Mouse (Mus musculus): ENCODE data around the gene Btg3. TPM values are rescaled to one million over a fixed set of nuclear protein-coding genes. Genes with fewer than 3 reads are reported as not detected.
A peak's percentile ranks its signal among the peaks of the same experiment; 100 is the strongest.

The Btg3 gene
- polyA plus RNA-seq, 1 experiment = 7.5 TPM

DNA sequence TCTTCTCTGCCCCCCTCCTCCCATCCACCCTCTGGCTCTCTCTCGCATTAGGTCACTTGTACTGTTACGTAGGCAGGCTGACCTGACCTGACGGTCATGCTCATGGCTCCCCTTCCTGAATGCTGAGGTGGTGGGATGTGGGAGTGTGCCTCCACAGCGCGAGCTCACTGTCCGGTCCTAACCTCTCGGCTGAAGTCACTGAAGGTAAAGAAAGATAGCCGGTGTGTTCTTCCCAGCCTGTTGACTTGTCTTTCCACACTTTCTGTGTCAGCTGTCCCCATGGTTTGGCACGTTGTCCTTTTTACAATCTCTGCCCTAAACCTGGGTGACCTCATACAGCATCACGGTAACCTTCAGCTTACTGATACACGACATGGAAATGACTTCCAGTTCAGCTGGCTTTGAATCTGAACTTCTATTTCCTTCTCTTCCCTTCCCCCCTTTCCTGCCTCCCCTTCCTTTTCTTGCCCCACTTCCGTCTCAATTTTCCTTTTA lies 71.3 kb downstream of the Btg3 start:
- H3K4me1 ChIP-seq (ENCODE audit: control insufficient read depth, insufficient read depth, low read length) = peaks cover 2% of the 10 kb centered on the region; the same call in 1 of the 2 replicates
- no peak for TF ChIP-seq CTCF (IDR thresholded peaks at IDR 0.05; ENCODE audit: control insufficient read depth, insufficient read depth, low read length)
- no peak for TF ChIP-seq POLR2A (IDR thresholded peaks at IDR 0.05; ENCODE audit: borderline replicate concordance, control insufficient read depth, low read depth, low read length)
- 76% methylated on average over 12 of the region's 12 CpGs for WGBS
- H3K4me3 ChIP-seq (replicated peaks; ENCODE audit: control insufficient read depth, low read depth, low read length) = no peak overlapping the region
- no peak overlapping the region for H3K27ac ChIP-seq (ENCODE audit: control insufficient read depth, insufficient read depth, low read depth, low read length, poor library complexity)

DNA sequence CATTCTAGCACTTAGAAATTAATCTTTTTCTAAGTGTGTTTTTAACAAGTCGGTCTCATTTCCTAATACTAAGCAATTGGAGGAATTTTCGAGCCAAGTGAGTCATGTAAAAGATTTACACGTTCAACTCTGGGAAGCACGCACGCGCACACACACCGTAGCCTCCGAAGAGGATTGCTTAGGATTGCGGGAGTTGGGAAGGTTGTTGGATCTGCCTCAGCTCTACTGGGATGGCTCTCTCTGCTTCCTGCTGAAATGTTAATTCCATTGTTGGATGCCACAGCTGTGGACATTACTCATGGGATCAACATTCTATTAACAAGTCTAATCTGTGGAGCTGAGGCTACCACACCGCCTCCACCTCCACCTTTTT lies 74.3 kb downstream of the Btg3 start:
- H3K27ac ChIP-seq (ENCODE audit: control insufficient read depth, insufficient read depth, low read depth, low read length, poor library complexity) = no peak overlapping the region
- TF ChIP-seq CTCF (IDR thresholded peaks at IDR 0.05; ENCODE audit: control insufficient read depth, insufficient read depth, low read length) = no peak
- no peak for TF ChIP-seq POLR2A (IDR thresholded peaks at IDR 0.05; ENCODE audit: borderline replicate concordance, control insufficient read depth, low read depth, low read length)
- H3K4me1 ChIP-seq (ENCODE audit: control insufficient read depth, insufficient read depth, low read length) = peaks cover 2% of the 10 kb centered on the region; the same call in 1 of the 2 replicates
- no peak overlapping the region for H3K4me3 ChIP-seq (replicated peaks; ENCODE audit: control insufficient read depth, low read depth, low read length)
- WGBS = 18% methylated on average over 10 of the region's 10 CpGs

DNA sequence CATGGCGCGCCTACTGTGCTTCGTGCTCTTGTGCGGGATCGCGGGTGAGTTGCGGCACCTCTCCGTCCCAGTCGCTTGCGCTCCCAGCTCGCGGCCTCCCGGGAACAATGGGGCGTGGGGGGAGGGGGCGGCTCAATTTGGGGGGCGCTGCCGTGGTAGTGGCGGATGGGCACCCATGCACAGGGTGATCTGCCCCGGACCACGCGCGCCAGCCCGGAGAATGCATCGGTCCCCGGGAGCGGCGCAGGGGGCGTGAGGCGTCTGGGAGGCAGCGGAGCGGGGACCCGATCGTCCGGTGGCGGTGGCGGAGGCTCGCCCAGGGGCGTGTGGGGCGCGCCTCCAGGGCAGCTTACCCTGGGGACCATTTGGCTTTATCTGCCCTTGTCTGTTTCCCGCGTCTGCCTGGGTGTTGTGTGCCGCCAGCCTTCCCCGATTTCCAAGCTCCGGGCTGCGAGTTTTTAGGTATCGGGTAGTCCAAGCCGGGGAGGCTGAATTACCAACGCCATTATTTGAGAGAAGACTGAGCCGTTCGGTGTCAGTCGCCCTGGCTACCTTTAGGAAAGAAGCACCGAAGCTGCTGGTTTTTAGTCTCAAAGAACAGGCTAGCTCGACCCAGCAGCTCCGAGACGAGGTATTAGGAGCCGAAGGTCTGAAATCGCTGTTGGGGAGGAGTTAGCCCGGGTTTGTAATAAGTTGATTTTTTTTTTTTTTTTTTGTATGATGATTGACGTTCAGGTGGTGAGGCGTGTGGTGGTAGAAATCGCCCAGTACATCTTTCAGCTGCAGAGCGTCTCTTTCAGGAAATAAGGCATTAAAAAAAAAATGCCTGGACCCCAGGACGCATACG lies 74.9 kb downstream of the Btg3 start:
- H3K27ac ChIP-seq (ENCODE audit: control insufficient read depth, insufficient read depth, low read depth, low read length, poor library complexity) = no peak overlapping the region; the same call in 1 of the 2 replicates

DNA sequence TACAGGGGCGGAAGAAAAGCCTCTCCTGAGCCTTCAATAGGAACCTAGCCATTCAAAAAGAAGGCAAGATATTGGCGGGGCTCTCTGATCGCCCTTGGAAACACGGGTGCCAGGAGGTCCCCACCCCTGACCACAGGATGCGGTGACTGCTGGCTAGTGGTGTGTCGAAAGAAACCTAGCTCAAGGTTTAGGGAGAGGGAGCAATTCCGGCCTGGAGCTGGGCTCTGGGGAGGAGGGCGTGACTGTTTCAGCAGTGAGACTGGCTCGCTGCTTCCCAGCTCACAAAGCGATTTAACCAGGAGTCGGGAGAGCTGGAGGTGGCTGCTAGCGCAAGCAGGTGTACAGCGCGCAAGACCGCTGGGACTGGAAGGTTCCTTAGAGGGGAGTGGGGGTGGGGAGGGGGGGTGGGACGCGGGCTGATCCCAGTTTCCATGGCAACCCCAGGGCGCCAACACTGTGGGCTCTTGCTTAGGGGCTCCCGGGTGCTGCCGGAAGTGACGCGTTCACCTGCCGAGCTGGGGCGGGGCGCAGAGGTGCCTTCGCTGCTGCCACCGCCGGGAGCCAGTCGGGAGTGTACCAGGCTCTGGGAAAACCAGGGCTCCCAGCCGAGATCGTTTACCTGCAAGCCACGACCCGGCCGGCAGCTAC lies 75.7 kb downstream of the Btg3 start, which contains the start of gene Cxadr:
Gene Cxadr (plus strand): TSS at position 307 of the 648 bp plus-strand sequence.
- H3K27ac ChIP-seq (ENCODE audit: control insufficient read depth, insufficient read depth, low read depth, low read length, poor library complexity) = peak within 1 kb of the TSS; percentile 22; the same call in 1 of the 2 replicates
- peak within 1 kb of the TSS; percentile 69 for H3K4me3 ChIP-seq (replicated peaks; ENCODE audit: control insufficient read depth, low read depth, low read length)
- H3K4me1 ChIP-seq (ENCODE audit: control insufficient read depth, insufficient read depth, low read length) = peaks cover 2% of the 10 kb centered on the region; the same call in 1 of the 2 replicates
- TF ChIP-seq POLR2A (IDR thresholded peaks at IDR 0.05; ENCODE audit: borderline replicate concordance, control insufficient read depth, low read depth, low read length) = no peak
- no peak for TF ChIP-seq CTCF (IDR thresholded peaks at IDR 0.05; ENCODE audit: control insufficient read depth, insufficient read depth, low read length)
- WGBS = 1% methylated on average over 34 of the region's 34 CpGs

More for the DNA sequence above, 74.9 kb downstream of the Btg3 start:
- TF ChIP-seq POLR2A (IDR thresholded peaks at IDR 0.05; ENCODE audit: borderline replicate concordance, control insufficient read depth, low read depth, low read length) = no peak
- TF ChIP-seq CTCF (IDR thresholded peaks at IDR 0.05; ENCODE audit: control insufficient read depth, insufficient read depth, low read length) = no peak
- Histone ChIP-seq H3K4me1 (ENCODE audit: control insufficient read depth, insufficient read depth, low read length) (peaks cover 2% of the 10 kb centered on the region; the same call in 1 of the 2 replicates), H3K4me3 (replicated peaks; ENCODE audit: control insufficient read depth, low read depth, low read length) (peak overlapping the region; percentile 69)
- under 1% methylated on average over 65 of the region's 65 CpGs for WGBS

DNA sequence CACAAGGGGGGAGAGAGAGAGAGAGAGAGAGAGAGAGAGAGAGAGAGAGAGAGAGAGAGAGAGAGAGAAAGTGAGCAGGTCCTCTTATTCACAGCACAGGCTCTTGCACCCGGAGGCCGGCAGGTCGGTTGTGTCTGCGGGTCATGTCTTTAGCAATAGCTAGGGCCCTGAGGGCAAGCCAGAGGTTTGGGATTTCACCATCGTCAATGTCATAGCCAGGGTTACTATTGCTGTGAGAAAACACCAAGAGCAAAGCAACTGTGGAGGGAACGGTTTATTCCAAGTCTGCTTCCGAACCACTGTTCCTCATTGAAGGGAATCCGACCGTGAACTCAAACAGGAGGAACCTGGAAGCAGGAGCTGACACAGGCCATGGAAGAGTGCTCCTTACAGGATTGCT lies 80.9 kb downstream of the Btg3 start:
- 0 out of 2 replicates have a peak overlapping the region, but pooled peaks have one; percentile 36 for H3K27ac ChIP-seq (ENCODE audit: control insufficient read depth, insufficient read depth, low read depth, low read length, poor library complexity)
- 60% methylated on average over 9 of the region's 9 CpGs for WGBS

DNA sequence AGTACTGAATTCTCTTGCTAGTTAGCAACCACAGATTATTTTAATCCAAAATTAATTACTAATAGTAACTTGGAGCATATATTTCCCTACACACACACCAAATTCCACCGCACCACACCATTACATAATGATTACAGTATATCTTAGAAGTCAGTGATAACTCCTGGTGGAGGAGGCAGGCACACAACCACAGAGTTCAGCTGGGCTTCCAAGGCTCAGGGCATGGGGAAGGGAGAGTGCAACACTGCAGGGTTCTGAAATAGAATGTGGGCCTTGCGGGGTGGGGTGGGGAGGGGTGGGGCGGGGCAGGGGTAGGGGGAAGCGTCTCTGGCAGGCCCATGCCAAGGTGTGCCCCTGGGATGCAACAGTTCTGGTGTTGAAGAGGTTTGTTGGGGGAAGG lies 81.4 kb downstream of the Btg3 start:
- WGBS = 51% methylated on average over 4 of the region's 4 CpGs
- H3K4me3 ChIP-seq (replicated peaks; ENCODE audit: control insufficient read depth, low read depth, low read length) = no peak overlapping the region
- H3K4me1 ChIP-seq (ENCODE audit: control insufficient read depth, insufficient read depth, low read length) = no peaks in the 10 kb centered on the region; the same call in 1 of the 2 replicates
- TF ChIP-seq POLR2A (IDR thresholded peaks at IDR 0.05; ENCODE audit: borderline replicate concordance, control insufficient read depth, low read depth, low read length) = no peak
- no peak for TF ChIP-seq CTCF (IDR thresholded peaks at IDR 0.05; ENCODE audit: control insufficient read depth, insufficient read depth, low read length)
- H3K27ac ChIP-seq (ENCODE audit: control insufficient read depth, insufficient read depth, low read depth, low read length, poor library complexity) = no peak overlapping the region

More for the DNA sequence above, 80.9 kb downstream of the Btg3 start:
- H3K4me1 ChIP-seq (ENCODE audit: control insufficient read depth, insufficient read depth, low read length) = no peaks in the 10 kb centered on the region; the same call in 1 of the 2 replicates
- TF ChIP-seq POLR2A (IDR thresholded peaks at IDR 0.05; ENCODE audit: borderline replicate concordance, control insufficient read depth, low read depth, low read length) (no peak), CTCF (IDR thresholded peaks at IDR 0.05; ENCODE audit: control insufficient read depth, insufficient read depth, low read length) (no peak)
- no peak overlapping the region for H3K4me3 ChIP-seq (replicated peaks; ENCODE audit: control insufficient read depth, low read depth, low read length)

DNA sequence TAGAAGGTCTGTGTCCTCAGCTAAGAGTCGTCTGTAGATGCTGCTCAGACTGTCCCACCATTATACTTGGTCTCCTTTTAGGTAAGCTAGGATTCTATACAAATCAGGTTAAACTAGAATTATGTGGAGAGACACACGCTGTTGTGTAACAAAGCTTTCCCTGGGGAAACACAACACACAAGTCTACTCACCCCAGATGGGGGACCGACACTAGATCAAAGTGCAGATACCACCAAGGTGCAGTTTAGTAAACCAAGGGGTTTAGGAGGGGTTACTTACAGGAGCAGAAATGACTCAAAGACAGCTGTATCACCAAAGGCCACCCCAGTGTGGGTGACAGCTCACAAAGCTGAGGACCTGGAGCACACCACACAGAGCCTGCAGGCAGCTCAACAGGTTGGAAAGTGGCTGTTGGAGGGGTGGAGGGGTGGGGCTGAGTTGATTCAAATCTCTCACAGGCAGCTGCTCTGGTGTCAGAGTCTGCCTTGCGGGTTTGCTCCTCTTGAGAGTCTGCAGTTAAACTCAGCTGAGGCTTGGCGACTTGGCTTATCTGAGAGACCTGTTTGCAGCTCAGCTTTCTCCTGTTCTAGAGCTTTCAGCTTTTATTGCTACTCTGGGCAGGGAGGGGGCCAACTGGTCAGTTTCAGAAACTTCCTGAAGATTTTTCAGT lies 82.3 kb downstream of the Btg3 start:
- Histone ChIP-seq H3K4me1 (ENCODE audit: control insufficient read depth, insufficient read depth, low read length) (no peaks in the 10 kb centered on the region; the same call in 1 of the 2 replicates), H3K27ac (ENCODE audit: control insufficient read depth, insufficient read depth, low read depth, low read length, poor library complexity) (no peak overlapping the region), H3K4me3 (replicated peaks; ENCODE audit: control insufficient read depth, low read depth, low read length) (no peak overlapping the region)
- 52% methylated on average over 5 of the region's 5 CpGs for WGBS
- TF ChIP-seq CTCF (IDR thresholded peaks at IDR 0.05; ENCODE audit: control insufficient read depth, insufficient read depth, low read length) (no peak), POLR2A (IDR thresholded peaks at IDR 0.05; ENCODE audit: borderline replicate concordance, control insufficient read depth, low read depth, low read length) (no peak)
